Mouse (Mus musculus) midbrain, embryonic 12.5 days (tissue): ENCODE measurements around the gene Acnat1. TPM values are rescaled to one million over a fixed set of nuclear protein-coding genes. Genes with fewer than 3 reads are reported as not detected.
"Not testable (repeated sequence)": the region's sequence is repeated elsewhere in the genome, so short reads cannot be mapped to it uniquely, and the experiment has no call there.

Experiments used
- ATAC-seq: fragments of 200-750 bp; cut with Nextera tagmentation; 2 replicates; pipeline ENCODE4 v1.8.0; 2017; ENCODE audit warnings: low read depth, moderate TSS enrichment, moderate library complexity; ENCODE audit not compliant: low FRiP score
- H3K27ac ChIP-seq: fragments of 300-500 bp; sonication (generic); replicated peaks from 2 replicates; pipeline ENCODE4 v1.5.1; 2016; ENCODE audit warnings: mild to moderate bottlenecking
- H3K27me3 ChIP-seq: fragments of 300-500 bp; sonication (generic); 2 replicates; pipeline ENCODE4 v1.6.1; 2016; ENCODE audit warnings: mild to moderate bottlenecking
- H3K36me3 ChIP-seq: fragments of 300-500 bp; sonication (generic); 2 replicates; pipeline ENCODE4 v1.6.1; 2016
- H3K4me1 ChIP-seq: fragments of 300-500 bp; sonication (generic); 2 replicates; pipeline ENCODE4 v1.6.1; 2016
- H3K4me2 ChIP-seq: fragments of 300-500 bp; sonication (generic); replicated peaks from 2 replicates; pipeline ENCODE4 v1.6.1; 2016; ENCODE audit warnings: mild to moderate bottlenecking, moderate library complexity
- H3K4me3 ChIP-seq: fragments of 300-500 bp; sonication (generic); 2 replicates; pipeline ENCODE4 v1.5.1; 2016; ENCODE audit warnings: mild to moderate bottlenecking
- H3K9ac ChIP-seq: fragments of 300-500 bp; sonication (generic); replicated peaks from 2 replicates; pipeline ENCODE4 v1.6.1; 2016; ENCODE audit warnings: mild to moderate bottlenecking, moderate library complexity
- H3K9me3 ChIP-seq: fragments of 300-500 bp; sonication (generic); 2 replicates; pipeline ENCODE4 v1.6.1; 2016; ENCODE audit warnings: mild to moderate bottlenecking
- WGBS: fragments of 180-500 bp; shearing (Covaris S2); methylation state at CpG from one replicate; pipeline ENCODE4 v1.1.7; 2016; 5-methylcytosine and 5-hydroxymethylcytosine counted together
- polyA plus RNA-seq: library from polyadenylated mRNA; unstranded; fragments of >200 nt; fragmentation: Nextera tagmentation; extraction: Ambion mirVana; gene quantifications from 2 replicates; pipeline ENCODE4 v1.2.1, GENCODE M21; 2016

The Acnat1 gene
- polyA plus RNA-seq, 1 experiment from 2014 or later: not detected

DNA sequence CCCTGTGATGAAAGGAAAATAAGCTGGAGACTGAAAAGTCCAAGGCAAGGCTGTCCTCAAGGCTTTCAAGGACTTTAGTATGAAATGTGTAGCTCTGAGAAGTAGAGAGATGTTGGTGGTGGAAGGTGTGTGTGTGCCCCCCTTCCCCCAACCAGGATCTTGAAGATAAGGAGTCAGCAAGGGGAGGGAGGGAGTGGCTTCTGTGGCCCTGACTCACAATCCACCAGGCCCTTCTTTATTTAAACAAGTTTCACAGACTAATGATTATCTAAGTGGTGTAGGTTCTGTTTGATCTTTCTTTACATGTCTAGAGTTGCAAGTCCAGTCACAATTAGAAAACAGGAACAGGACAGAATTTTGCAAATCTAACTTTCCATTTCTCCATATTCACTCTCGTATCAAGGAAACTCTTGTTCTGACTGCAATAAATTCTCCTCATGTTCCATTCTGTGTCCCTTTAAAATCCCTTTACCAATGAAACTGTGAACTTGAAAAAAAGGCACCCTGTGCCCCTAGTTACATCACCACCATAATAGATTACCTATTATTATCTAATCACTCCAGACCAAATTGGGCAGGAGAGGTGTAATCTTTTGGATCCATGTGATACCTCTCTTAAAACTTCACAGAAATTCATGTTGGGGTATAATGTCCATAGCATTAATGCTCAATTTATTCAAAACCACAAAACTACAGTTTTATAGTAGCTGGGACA, 22.4 kb downstream of the Acnat1 start:
- not testable (repeated sequence) for H3K27me3 ChIP-seq, H3K36me3 ChIP-seq, H3K27ac ChIP-seq, H3K9ac ChIP-seq, ATAC-seq, H3K4me3 ChIP-seq, H3K9me3 ChIP-seq, H3K4me2 ChIP-seq, H3K4me1 ChIP-seq
- WGBS: 86% methylated on average over 1 of the region's 1 CpGs

DNA sequence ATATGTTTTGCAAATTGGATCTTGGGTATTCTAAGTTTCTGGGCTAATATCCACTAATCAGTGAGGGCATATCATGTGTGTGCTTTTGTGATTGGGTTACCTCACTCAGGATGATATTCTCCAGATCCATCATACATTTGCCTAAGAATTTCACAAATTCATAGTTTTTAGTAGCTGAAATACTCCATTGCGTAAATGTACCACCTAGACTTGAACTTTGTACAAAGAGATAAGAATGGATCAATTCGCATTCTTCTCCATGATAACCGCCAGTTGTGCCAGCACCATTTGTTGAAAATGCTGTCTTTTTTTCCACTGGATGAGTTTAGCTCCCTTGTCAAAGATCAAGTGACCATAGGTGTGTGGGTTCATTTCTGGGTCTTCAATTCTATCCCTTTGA, 36.7 kb downstream of the Acnat1 start:
- H3K9me3 ChIP-seq, ATAC-seq, H3K4me3 ChIP-seq, H3K9ac ChIP-seq, H3K4me2 ChIP-seq, H3K27me3 ChIP-seq, H3K36me3 ChIP-seq, H3K27ac ChIP-seq, H3K4me1 ChIP-seq: not testable (repeated sequence)
- WGBS: 95% methylated on average over 3 of the region's 3 CpGs

DNA sequence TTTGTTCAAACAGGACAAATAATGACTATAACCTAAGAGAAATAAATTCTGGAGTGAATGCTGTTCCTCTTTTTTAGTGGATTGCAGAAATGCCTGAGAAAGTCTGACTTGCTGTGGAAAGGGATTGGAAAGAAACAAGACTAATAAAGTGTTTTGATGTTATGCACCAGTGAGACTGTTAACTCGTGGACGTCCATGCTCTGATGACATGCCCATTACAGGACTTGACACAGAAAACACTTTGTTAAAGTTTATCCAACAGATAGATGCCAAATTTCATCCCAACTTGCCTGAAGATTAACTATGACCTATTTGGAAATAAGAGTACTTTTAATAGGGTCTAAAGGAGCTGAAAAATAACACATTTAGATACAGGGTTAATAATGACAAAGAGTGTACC, 63.6 kb downstream of the Acnat1 start:
- H3K27me3 ChIP-seq, H3K36me3 ChIP-seq, H3K27ac ChIP-seq, ATAC-seq, H3K9me3 ChIP-seq, H3K4me1 ChIP-seq, H3K9ac ChIP-seq, H3K4me3 ChIP-seq, H3K4me2 ChIP-seq: not testable (repeated sequence)
- whole genome bisulfite sequencing: 84% methylated on average over 2 of the region's 2 CpGs

DNA sequence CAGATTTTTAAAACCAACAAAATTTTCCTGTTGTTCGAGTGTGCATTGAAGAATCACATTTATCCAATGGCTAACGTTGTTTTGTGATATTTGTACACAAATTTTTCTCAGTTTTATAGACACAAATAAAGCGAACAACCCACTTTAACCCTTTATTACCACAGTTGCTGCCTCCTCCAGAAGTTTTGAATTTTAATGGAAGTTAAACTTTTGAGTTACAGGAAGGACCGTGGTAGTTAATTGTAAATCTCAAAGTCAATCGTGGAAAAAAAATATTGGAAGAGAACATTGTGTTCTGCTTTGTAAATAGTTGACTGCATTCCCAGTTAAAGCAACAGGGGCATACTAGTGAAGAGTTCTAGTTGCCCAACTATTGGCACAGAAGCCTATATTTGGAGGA, 65.8 kb downstream of the Acnat1 start, which contains the start of gene Acnat2:
Gene Acnat2, minus strand, starts transcription at position 195 of the 400 bp plus-strand sequence.
- H3K9me3 ChIP-seq, H3K4me1 ChIP-seq, H3K27ac ChIP-seq, H3K4me3 ChIP-seq, H3K4me2 ChIP-seq, ATAC-seq, H3K36me3 ChIP-seq, H3K27me3 ChIP-seq, H3K9ac ChIP-seq: not testable (repeated sequence)
- 88% methylated on average over 5 of the region's 5 CpGs for WGBS

Other genes with a start within 250 kb of the Acnat1 start
- not detected in 2 replicates for gene Acnat2, start 65.8 kb downstream of the Acnat1 start, polyA plus RNA-seq
- gene Baat, start 32.6 kb upstream of the Acnat1 start, polyA plus RNA-seq: 0.17 and 0.67 TPM in 2 replicates
- 84.7 and 86.1 TPM in 2 replicates for gene Mrpl50, start 47.2 kb upstream of the Acnat1 start, polyA plus RNA-seq
- gene Zfp189, start 47.3 kb upstream of the Acnat1 start, polyA plus RNA-seq: 15.2 and 16.2 TPM in 2 replicates
- 0.29 TPM in 1 of 2 replicates, not detected in the other for gene Aldob, start 75.6 kb upstream of the Acnat1 start, polyA plus RNA-seq
- 27.0 and 28.7 TPM in 2 replicates for gene Tmem246, start 124.0 kb upstream of the Acnat1 start, polyA plus RNA-seq
- 68.2 and 70.5 TPM in 2 replicates for gene Rnf20, start 158.1 kb upstream of the Acnat1 start, polyA plus RNA-seq
- 0.05 and 0.21 TPM in 2 replicates for gene Ppp3r2, start 208.1 kb upstream of the Acnat1 start, polyA plus RNA-seq